Mouse (Mus musculus): ENCODE data around the gene Mapkbp1. TPM values are rescaled to one million over a fixed set of nuclear protein-coding genes. Genes with fewer than 3 reads are reported as not detected.

The Mapkbp1 gene
- total and polyA plus RNA-seq, 2 experiments from 2014 or later: 1.1 to 18.7 TPM

DNA sequence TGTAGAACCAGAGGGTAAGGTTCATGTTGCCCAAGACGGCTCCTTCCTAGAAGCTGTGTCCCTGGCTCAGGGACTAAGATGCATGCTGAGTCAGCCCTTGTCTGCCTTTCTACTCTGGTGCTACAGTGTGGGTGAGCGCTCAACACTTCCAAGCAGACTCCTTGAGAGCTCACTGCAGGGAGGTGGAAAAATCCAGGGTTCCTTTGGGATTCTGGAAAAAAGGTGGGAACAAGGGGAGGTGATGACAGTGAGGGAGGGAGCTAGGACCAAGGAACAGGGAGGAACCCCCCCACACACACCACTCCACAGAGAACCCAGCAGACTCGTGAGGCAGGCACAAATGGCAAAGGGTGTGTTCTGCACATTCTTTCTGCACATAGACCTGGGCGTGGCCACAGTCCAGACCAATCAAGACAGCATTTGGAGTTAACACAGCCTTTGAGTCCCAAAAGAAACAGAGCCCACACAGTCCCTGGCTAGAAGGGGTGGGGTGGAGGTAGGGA is 71.7 kb downstream of the Mapkbp1 start:
- Histone ChIP-seq H3K4me1 (ENCODE audit: control insufficient read depth, insufficient read depth) (peaks cover 7% of the 10 kb centered on the region; the same call in 1 of the 2 replicates), H3K4me3 (ENCODE audit: low read depth, low read length) (no peak overlapping the region), H3K27ac (ENCODE audit: low read depth) (no peak overlapping the region), H3K36me3 (replicated peaks; ENCODE audit: control insufficient read depth, insufficient read depth, low read length) (peaks cover 33% of the 10 kb centered on the region), H3K4me2 (ENCODE audit: low read depth, low read length) (no peak overlapping the region), H3K9ac (replicated peaks; ENCODE audit: low read depth, low read length) (no peak overlapping the region), H3K27me3 (ENCODE audit: control insufficient read depth, insufficient read depth, low read length) (no peaks in the 10 kb centered on the region), H3K9me3 (replicated peaks; ENCODE audit: control insufficient read depth, low read length) (no peaks in the 10 kb centered on the region)
- TF ChIP-seq EP300 (IDR thresholded peaks at IDR 0.05; ENCODE audit: low read depth): no peak
- no peak for TF ChIP-seq CTCF (IDR thresholded peaks at IDR 0.05; ENCODE audit: low read depth)
- ATAC-seq (ENCODE audit: insufficient read depth, low read depth) (peak; percentile 58; the same call in 1 of the 2 replicates), DNase-seq (ENCODE audit: low spot score) (no peak)
- 45% methylated on average over 4 of the region's 4 CpGs for WGBS

DNA sequence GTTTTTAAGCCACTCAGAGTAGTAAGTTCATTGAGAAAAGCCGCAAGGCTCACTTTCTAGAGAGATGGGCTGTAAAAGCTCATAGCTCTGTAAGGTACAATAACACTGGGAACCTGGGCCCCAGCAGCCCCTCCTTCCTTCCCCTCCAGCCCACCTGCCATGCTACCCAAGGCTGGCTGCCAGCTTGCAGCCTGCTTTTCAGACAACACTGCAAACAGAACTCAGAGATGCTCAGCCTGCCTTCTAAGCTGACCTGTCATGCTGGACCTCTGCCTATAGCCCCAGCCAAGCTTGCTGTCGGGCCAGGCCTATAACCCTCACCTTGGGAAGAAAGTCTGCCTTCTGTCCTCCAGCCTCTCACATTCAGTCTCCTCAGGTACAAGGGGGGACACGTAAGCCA is 72.2 kb downstream of the Mapkbp1 start:
- Histone ChIP-seq H3K36me3 (replicated peaks; ENCODE audit: control insufficient read depth, insufficient read depth, low read length) (peaks cover 28% of the 10 kb centered on the region), H3K27ac (ENCODE audit: low read depth) (no peak overlapping the region), H3K4me2 (ENCODE audit: low read depth, low read length) (no peak overlapping the region), H3K4me3 (ENCODE audit: low read depth, low read length) (no peak overlapping the region), H3K4me1 (ENCODE audit: control insufficient read depth, insufficient read depth) (peaks cover 7% of the 10 kb centered on the region; the same call in 1 of the 2 replicates), H3K27me3 (ENCODE audit: control insufficient read depth, insufficient read depth, low read length) (no peaks in the 10 kb centered on the region), H3K9me3 (replicated peaks; ENCODE audit: control insufficient read depth, low read length) (no peaks in the 10 kb centered on the region), H3K9ac (replicated peaks; ENCODE audit: low read depth, low read length) (no peak overlapping the region)
- no peak for TF ChIP-seq EP300 (IDR thresholded peaks at IDR 0.05; ENCODE audit: low read depth)
- TF ChIP-seq CTCF (IDR thresholded peaks at IDR 0.05; ENCODE audit: low read depth): no peak
- DNase-seq (ENCODE audit: low spot score): no peak
- no peak for ATAC-seq (ENCODE audit: insufficient read depth, low read depth)
- 77% methylated on average over 3 of the region's 3 CpGs for WGBS

DNA sequence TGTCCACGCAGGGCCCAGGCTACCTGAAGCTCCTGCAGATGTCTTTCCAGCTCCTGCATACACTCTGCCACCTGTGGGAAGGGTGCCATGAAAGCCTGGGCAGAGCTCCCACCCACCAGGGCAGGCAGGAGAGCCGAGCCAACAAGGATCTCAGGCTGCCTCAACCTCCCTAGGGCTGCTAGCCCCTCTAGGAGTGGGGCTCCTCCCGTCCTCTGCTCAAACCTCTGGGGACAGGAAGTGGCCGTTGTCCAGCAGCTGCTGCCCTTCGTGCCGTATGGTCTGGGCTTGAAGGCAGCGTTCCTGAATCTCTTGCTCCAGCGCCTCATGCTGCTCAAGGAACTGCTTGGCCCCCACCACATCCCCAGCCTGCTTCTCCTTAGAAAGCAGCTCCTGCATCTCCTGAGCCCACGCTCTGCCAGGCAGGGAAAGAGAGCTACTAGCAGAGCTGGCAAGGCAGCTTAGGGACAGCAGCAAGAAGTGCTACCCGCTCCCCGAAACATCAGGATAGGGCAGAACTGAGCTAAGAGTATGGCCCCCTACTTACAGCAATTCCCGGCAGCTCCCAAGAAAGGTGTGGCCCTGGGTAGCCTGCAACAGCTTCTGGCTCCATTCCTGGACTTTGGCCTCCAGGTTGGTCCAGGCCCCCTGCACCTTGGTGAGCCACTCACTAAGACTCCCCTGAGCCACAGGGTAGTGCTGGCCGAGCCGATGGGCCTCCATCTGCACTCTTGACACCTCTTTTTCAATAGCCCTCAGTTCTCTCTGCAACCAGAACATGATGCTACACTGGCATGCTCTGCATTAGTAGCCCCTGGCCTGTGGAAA is 74.2 kb downstream of the Mapkbp1 start:
- no peak for TF ChIP-seq CTCF (IDR thresholded peaks at IDR 0.05; ENCODE audit: low read depth)
- TF ChIP-seq EP300 (IDR thresholded peaks at IDR 0.05; ENCODE audit: low read depth): no peak
- Histone ChIP-seq H3K27ac (ENCODE audit: low read depth) (no peak overlapping the region), H3K4me3 (ENCODE audit: low read depth, low read length) (no peak overlapping the region), H3K27me3 (ENCODE audit: control insufficient read depth, insufficient read depth, low read length) (no peaks in the 10 kb centered on the region), H3K9ac (replicated peaks; ENCODE audit: low read depth, low read length) (no peak overlapping the region), H3K36me3 (replicated peaks; ENCODE audit: control insufficient read depth, insufficient read depth, low read length) (peaks cover 8% of the 10 kb centered on the region), H3K4me1 (ENCODE audit: control insufficient read depth, insufficient read depth) (peaks cover 7% of the 10 kb centered on the region; the same call in 1 of the 2 replicates), H3K4me2 (ENCODE audit: low read depth, low read length) (no peak overlapping the region), H3K9me3 (replicated peaks; ENCODE audit: control insufficient read depth, low read length) (no peaks in the 10 kb centered on the region)
- WGBS: 77% methylated on average over 14 of the region's 14 CpGs
- ATAC-seq (ENCODE audit: insufficient read depth, low read depth): no peak
- no peak for DNase-seq (ENCODE audit: low spot score)

DNA sequence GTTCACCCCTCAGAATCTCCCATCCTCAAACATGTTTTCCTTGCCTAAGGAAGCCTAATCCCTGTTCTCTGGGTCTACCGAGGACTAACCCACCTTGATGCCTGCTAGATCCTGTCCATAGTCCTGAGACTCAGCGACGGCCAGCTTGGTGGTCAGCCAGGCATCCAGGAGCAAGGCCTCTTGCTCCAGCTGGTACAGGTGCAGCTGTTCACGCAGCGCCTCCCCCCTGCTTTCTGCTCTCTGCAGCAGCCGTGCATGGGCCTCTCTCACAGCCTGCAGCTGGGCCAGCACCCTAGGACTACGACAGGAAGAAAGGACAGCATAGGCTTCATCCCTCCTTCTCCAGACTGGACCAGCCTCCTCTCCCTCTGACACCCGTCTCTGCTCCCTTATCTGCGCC is 75.7 kb downstream of the Mapkbp1 start:
- no peak for ATAC-seq (ENCODE audit: insufficient read depth, low read depth)

DNA sequence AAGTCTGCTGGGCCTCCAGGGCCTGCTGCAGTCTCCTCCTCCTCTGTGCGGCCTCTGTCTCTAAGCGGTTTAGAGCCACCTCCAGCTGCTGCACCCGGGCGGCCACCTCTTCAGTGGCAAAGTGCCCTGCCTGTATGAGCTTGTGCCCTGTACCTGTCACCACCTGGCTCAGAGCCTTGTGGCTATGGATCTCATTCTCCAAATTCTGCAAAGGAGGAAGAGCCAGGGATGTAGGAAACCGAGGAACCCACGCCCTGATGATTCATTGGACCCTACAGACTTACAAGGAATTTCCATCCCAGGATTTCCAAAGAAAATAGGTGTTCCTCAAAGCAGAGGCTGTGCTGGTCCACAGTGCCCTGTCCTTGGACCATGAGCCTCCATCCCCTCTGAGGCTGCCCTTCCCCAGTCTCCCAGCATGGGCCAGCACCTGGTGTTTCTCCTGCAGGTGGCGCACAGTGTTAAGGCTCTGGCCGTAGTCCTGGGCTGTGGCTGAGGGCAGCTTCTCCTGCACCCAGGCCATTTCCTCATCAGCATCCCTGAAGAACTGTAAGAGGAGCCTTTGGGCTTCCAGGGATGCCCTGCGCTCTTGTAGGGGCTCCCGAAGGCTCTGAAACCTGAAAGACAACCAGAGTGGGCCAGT is 77.3 kb downstream of the Mapkbp1 start:
- peak; percentile 44 for DNase-seq (ENCODE audit: low spot score)
- Histone ChIP-seq H3K9me3 (replicated peaks; ENCODE audit: control insufficient read depth, low read length) (no peaks in the 10 kb centered on the region), H3K27me3 (ENCODE audit: control insufficient read depth, insufficient read depth, low read length) (no peaks in the 10 kb centered on the region), H3K4me2 (ENCODE audit: low read depth, low read length) (no peak overlapping the region), H3K27ac (ENCODE audit: low read depth) (no peak overlapping the region), H3K4me1 (ENCODE audit: control insufficient read depth, insufficient read depth) (peaks cover 8% of the 10 kb centered on the region), H3K36me3 (replicated peaks; ENCODE audit: control insufficient read depth, insufficient read depth, low read length) (no peaks in the 10 kb centered on the region), H3K4me3 (ENCODE audit: low read depth, low read length) (no peak overlapping the region), H3K9ac (replicated peaks; ENCODE audit: low read depth, low read length) (no peak overlapping the region)
- WGBS: 61% methylated on average over 10 of the region's 10 CpGs
- peak; percentile 40; the same call in 1 of the 2 replicates for ATAC-seq (ENCODE audit: insufficient read depth, low read depth)
- TF ChIP-seq CTCF (IDR thresholded peaks at IDR 0.05; ENCODE audit: low read depth): peak; percentile 82
- TF ChIP-seq EP300 (IDR thresholded peaks at IDR 0.05; ENCODE audit: low read depth): no peak

More for the DNA sequence above, 75.7 kb downstream of the Mapkbp1 start:
- Histone ChIP-seq H3K4me1 (ENCODE audit: control insufficient read depth, insufficient read depth) (peaks cover 7% of the 10 kb centered on the region; the same call in 1 of the 2 replicates), H3K27ac (ENCODE audit: low read depth) (no peak overlapping the region), H3K27me3 (ENCODE audit: control insufficient read depth, insufficient read depth, low read length) (no peaks in the 10 kb centered on the region), H3K4me3 (ENCODE audit: low read depth, low read length) (no peak overlapping the region), H3K9ac (replicated peaks; ENCODE audit: low read depth, low read length) (no peak overlapping the region), H3K36me3 (replicated peaks; ENCODE audit: control insufficient read depth, insufficient read depth, low read length) (no peaks in the 10 kb centered on the region), H3K9me3 (replicated peaks; ENCODE audit: control insufficient read depth, low read length) (no peaks in the 10 kb centered on the region), H3K4me2 (ENCODE audit: low read depth, low read length) (no peak overlapping the region)
- DNase-seq (ENCODE audit: low spot score): no peak
- 72% methylated on average over 9 of the region's 9 CpGs for WGBS
- TF ChIP-seq EP300 (IDR thresholded peaks at IDR 0.05; ENCODE audit: low read depth) (no peak), CTCF (IDR thresholded peaks at IDR 0.05; ENCODE audit: low read depth) (no peak)
